Mouse (Mus musculus) heart, embryonic 11.5 days (tissue): ENCODE measurements at regions not wholly inside any gene's neighbourhood (a gene's known extent, or its start where the extent isn't known, plus 50 kb on each side); places are given as distances from the start of the nearest gene placed in this dataset.

Source experiments
- ATAC-seq: fragments of 200-750 bp; cut with Nextera tagmentation; replicated peaks from 2 replicates; pipeline ENCODE4 v1.8.0; 2017; ENCODE audit warnings: moderate library complexity; ENCODE audit not compliant: insufficient number of reproducible peaks, low FRiP score, low TSS enrichment
- H3K27ac ChIP-seq: fragments of 300-500 bp; sonication (generic); 2 replicates; pipeline ENCODE4 v1.5.1; 2014; ENCODE audit warnings: mild to moderate bottlenecking, low read depth, low read length
- H3K27me3 ChIP-seq: fragments of 300-500 bp; sonication (generic); 2 replicates; pipeline ENCODE4 v1.6.1; 2014; ENCODE audit warnings: mild to moderate bottlenecking, low read length, mixed read lengths; ENCODE audit not compliant: control insufficient read depth, insufficient read depth
- H3K36me3 ChIP-seq: fragments of 300-500 bp; sonication (generic); 2 replicates; pipeline ENCODE4 v1.6.1; 2014; ENCODE audit warnings: mild to moderate bottlenecking, low read length, moderate library complexity, mixed read lengths; ENCODE audit not compliant: control insufficient read depth, insufficient read depth
- H3K4me1 ChIP-seq: fragments of 300-500 bp; sonication (generic); 2 replicates; pipeline ENCODE4 v1.6.1; 2014; ENCODE audit warnings: low read length; ENCODE audit not compliant: control insufficient read depth, insufficient read depth
- H3K4me2 ChIP-seq: fragments of 300-500 bp; sonication (generic); 2 replicates; pipeline ENCODE4 v1.6.1; 2014; ENCODE audit warnings: mild to moderate bottlenecking, moderate library complexity
- H3K4me3 ChIP-seq: fragments of 300-500 bp; sonication (generic); 2 replicates; pipeline ENCODE4 v1.5.1; 2014; ENCODE audit warnings: low read depth, low read length
- H3K9ac ChIP-seq: fragments of 300-500 bp; sonication (generic); 2 replicates; pipeline ENCODE4 v1.6.1; 2014; ENCODE audit warnings: mild to moderate bottlenecking, low read depth, low read length, moderate library complexity
- H3K9me3 ChIP-seq: fragments of 300-500 bp; sonication (generic); replicated peaks from 2 replicates; pipeline ENCODE4 v1.6.1; 2016; ENCODE audit warnings: low read length; ENCODE audit not compliant: control insufficient read depth
- WGBS: fragments of 180-500 bp; shearing (Covaris S2); extraction: QIAGEN DNeasy Blood & Tissue Kit; methylation state at CpG from one replicate; pipeline ENCODE4 v1.1.7; 2014; ENCODE audit not compliant: insufficient replicate concordance; 5-methylcytosine and 5-hydroxymethylcytosine counted together

DNA sequence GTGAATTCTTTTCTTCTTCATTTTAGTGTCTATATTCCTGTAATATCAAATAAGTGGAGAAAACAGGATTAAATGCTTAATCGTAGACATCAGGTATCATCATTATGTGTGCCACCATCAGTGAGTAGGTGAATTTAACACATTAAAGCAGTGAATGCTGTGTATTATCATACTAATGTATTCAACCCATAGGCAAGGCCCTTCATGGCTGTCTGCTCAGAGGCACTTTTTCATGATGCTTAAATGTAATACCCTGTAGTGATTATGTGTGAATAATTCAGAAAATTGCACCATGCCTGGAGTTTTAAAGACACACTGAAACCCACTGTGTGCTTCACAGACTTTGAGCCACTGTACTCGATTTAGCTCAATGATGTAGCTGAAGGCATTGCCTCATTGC, 583.2 kb upstream of the Robo1 start:
- Histone ChIP-seq H3K36me3 (no peaks in the 10 kb centered on the region), H3K9me3 (no peaks in the 10 kb centered on the region), H3K27me3 (no peaks in the 10 kb centered on the region), H3K9ac (no peak overlapping the region), H3K4me2 (no peak overlapping the region), H3K4me3 (no peak overlapping the region), H3K4me1 (no peaks in the 10 kb centered on the region), H3K27ac (no peak overlapping the region)
- no peak for ATAC-seq
- WGBS, result 73% methylated on average over 2 of the region's 2 CpGs

DNA sequence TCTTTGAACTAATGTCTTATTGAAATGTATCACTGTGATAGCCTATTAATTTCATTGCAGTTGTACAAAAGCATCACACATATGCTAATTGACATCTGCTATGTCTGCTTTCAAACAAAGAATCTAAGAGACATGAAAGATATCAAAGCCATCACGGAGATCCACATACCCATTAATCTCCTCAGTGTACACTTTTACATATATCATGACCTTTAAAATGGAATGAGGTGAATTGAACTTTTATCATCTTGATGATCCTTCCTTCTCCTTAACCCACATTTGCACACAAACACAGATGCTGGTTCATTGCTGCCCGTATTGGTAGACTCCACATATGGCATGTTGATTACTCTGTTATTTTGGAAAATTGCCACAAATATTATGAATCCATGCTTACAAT, 570.2 kb upstream of the Robo1 start:
- Histone ChIP-seq H3K36me3 (no peaks in the 10 kb centered on the region), H3K4me3 (no peak overlapping the region), H3K9me3 (no peaks in the 10 kb centered on the region), H3K27ac (no peak overlapping the region), H3K4me1 (no peaks in the 10 kb centered on the region), H3K4me2 (no peak overlapping the region), H3K27me3 (no peaks in the 10 kb centered on the region), H3K9ac (no peak overlapping the region)
- WGBS, result 85% methylated on average over 2 of the region's 2 CpGs
- ATAC-seq, result no peak

DNA sequence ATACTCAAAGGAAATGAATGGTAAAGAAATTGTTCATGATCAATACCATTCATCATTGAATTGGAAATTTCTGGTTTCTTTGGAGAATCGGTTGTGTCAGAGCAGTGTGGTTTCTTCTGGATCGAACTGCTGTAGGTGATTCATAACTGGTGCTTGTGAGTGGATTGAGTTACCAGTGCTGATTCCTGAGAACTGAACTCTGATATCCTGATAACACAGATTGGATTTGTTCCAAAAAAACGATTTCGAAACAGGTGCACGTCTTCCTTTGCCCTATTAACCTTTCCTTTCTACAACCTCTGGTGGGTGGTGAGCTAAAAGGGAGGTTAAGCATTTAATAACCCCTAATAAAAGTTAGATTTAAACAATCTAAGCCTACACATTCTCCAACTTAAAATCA, 569.0 kb upstream of the Robo1 start:
- no peak overlapping the region for H3K9ac ChIP-seq
- no peaks in the 10 kb centered on the region for H3K4me1 ChIP-seq
- no peak overlapping the region for H3K27ac ChIP-seq
- H3K9me3 ChIP-seq, result no peaks in the 10 kb centered on the region
- no peaks in the 10 kb centered on the region for H3K27me3 ChIP-seq
- no peaks in the 10 kb centered on the region for H3K36me3 ChIP-seq
- no peak overlapping the region for H3K4me3 ChIP-seq
- ATAC-seq, result no peak
- WGBS, result 79% methylated on average over 5 of the region's 5 CpGs
- H3K4me2 ChIP-seq, result no peak overlapping the region

DNA sequence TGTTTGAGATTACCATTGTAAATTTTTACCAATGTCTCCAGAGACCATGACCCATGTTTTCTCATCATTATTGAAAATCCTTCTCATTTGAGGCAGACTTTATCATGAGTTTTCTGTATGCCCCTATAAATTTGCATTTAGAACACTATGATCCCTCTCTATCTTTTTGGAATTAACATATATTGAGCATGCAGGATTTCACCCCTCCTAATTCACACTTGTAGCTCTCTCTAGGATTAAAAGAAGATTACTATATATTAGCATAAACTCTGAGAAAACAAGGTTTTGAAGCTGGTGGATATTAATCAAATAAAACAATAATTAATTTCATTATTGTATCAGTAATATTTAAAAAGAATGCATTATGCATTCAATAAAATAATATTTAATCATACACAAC, 527.2 kb upstream of the Robo1 start:
- no peak overlapping the region for H3K4me3 ChIP-seq
- H3K4me1 ChIP-seq, result no peaks in the 10 kb centered on the region
- H3K9me3 ChIP-seq, result no peaks in the 10 kb centered on the region
- no peak for ATAC-seq
- H3K27ac ChIP-seq, result no peak overlapping the region
- H3K9ac ChIP-seq, result no peak overlapping the region
- H3K4me2 ChIP-seq, result no peak overlapping the region
- H3K27me3 ChIP-seq, result no peaks in the 10 kb centered on the region
- H3K36me3 ChIP-seq, result no peaks in the 10 kb centered on the region

DNA sequence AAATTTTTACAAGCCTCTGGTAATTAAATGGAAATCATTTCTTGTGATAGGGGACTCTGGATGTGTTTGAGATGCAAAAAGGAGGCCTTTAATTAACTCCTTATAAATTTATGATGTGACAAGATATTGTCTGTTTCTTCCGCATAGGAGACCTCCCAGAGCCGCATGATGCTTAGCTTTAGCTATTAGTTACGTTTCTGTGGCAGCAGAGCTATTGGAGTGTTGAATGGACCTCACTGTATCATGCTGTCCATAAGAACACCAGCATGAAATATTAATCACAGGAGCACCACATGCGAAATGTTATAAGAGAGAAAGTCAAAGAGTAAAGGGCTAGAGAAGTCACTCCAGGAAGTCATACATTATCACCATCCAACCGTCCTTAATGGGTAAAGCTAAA, 495.3 kb upstream of the Robo1 start:
- no peaks in the 10 kb centered on the region for H3K27me3 ChIP-seq

DNA sequence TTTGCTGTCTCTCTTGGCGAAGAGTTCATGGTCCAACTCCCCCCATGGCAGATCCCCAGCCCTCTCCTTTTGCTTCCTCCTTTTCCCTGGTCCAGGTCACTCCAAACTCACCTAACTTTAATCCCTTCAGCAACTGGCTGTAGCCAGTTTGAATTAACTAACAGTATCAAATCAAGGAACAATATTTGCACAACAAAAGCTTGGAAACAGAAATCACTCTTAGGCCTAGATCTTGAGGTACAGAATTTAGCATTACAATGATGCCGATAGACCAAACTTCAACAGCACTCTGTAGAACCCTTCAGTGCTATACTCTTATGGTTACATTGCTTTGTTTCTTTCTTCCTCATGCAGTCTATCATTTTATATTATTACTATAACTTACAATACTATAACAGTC, 472.8 kb upstream of the Robo1 start:
- no peak overlapping the region for H3K4me2 ChIP-seq

More for the DNA sequence above, 495.3 kb upstream of the Robo1 start:
- Histone ChIP-seq H3K9ac (no peak overlapping the region), H3K4me2 (no peak overlapping the region), H3K4me3 (no peak overlapping the region), H3K4me1 (no peaks in the 10 kb centered on the region), H3K36me3 (no peaks in the 10 kb centered on the region), H3K9me3 (no peaks in the 10 kb centered on the region), H3K27ac (no peak overlapping the region)
- 80% methylated on average over 5 of the region's 5 CpGs for WGBS
- ATAC-seq, result no peak

DNA sequence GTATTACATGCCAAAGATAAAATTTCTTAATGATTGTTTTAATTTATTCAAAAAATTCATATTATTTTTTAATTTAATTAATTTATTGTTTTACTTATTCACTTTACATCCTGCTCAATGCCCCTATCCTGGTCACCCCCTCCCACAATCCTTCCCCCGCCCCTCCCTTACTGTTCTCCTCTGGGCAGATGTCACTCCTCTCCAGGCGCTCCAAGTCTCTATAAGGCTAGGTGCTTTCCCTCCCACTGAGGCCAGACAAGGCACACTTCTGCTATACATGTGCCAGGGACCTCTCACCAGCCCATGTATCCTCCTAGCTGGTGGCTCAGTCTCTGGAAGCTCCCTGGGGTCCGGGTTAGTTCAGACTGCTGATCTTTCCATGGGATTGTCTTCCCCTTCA, 458.0 kb upstream of the Robo1 start:
- no peak overlapping the region for H3K9ac ChIP-seq

More for the DNA sequence above, 472.8 kb upstream of the Robo1 start:
- no peaks in the 10 kb centered on the region for H3K4me1 ChIP-seq
- no peak overlapping the region for H3K27ac ChIP-seq
- 73% methylated on average over 2 of the region's 2 CpGs for WGBS
- no peaks in the 10 kb centered on the region for H3K9me3 ChIP-seq
- no peak overlapping the region for H3K9ac ChIP-seq
- H3K36me3 ChIP-seq, result no peaks in the 10 kb centered on the region
- no peak overlapping the region for H3K4me3 ChIP-seq
- ATAC-seq, result no peak
- no peaks in the 10 kb centered on the region for H3K27me3 ChIP-seq

DNA sequence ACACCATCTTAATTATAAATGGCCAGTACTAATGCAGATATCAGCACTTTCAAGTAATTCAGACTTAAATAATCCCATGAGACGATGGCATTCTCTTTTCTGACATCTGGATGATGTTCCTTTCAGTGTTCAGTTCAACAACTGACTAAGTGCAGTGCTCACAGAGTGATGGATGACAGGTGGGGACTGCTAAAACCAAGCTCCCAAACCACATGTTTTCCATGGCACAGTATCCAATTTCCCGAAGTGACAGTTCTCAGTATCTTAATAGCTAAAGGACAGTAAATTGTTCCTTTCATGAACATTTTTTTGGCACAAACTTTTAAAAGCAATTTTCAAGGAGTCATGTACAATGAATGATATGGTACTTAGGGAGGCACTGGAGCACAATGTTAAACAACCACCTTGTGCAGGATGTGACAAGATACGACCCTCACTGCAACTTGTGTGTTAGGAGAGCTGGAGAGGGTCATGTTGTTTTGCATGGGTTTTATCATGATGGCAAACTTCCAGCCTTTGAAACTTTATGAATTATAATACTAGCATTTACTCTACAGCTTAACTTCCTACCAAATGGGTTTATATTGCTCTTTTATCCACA, 456.4 kb upstream of the Robo1 start:
- Histone ChIP-seq H3K27me3 (no peaks in the 10 kb centered on the region), H3K27ac (no peak overlapping the region), H3K9me3 (no peaks in the 10 kb centered on the region), H3K4me1 (no peaks in the 10 kb centered on the region), H3K4me3 (no peak overlapping the region), H3K9ac (no peak overlapping the region), H3K4me2 (no peak overlapping the region), H3K36me3 (no peaks in the 10 kb centered on the region)
- no peak for ATAC-seq
- WGBS, result 48% methylated on average over 3 of the region's 3 CpGs

More for the DNA sequence above, 458.0 kb upstream of the Robo1 start:
- Histone ChIP-seq H3K4me1 (no peaks in the 10 kb centered on the region), H3K36me3 (no peaks in the 10 kb centered on the region), H3K9me3 (no peaks in the 10 kb centered on the region), H3K27ac (no peak overlapping the region), H3K27me3 (no peaks in the 10 kb centered on the region), H3K4me2 (no peak overlapping the region), H3K4me3 (no peak overlapping the region)
- 74% methylated on average over 3 of the region's 3 CpGs for WGBS
- no peak for ATAC-seq

DNA sequence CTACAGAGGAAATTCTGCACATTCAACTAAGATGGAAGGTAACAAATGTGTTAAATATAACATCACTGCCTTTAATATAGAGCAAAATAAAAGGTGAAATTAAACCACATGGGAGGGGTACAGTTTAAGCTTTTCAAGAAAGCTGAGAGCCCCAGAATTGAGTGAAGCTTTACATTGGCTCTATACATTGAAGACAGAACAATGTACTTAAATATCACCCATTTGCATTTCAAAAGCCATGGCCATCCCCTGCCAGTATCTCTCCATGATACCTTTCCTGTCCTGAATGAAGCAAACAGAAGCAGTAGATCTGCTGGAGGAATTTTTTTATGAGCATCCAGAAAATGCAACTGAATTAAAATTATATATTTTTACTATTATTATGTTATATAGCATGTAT, 450.2 kb upstream of the Robo1 start:
- no peaks in the 10 kb centered on the region for H3K36me3 ChIP-seq
- H3K27ac ChIP-seq, result no peak overlapping the region
- ATAC-seq, result no peak
- no peaks in the 10 kb centered on the region for H3K4me1 ChIP-seq
- no peak overlapping the region for H3K4me2 ChIP-seq
- H3K9me3 ChIP-seq, result no peaks in the 10 kb centered on the region
- H3K4me3 ChIP-seq, result no peak overlapping the region
- H3K9ac ChIP-seq, result no peak overlapping the region
- no peaks in the 10 kb centered on the region for H3K27me3 ChIP-seq
